Mouse (Mus musculus) embryonic fibroblast, embryonic 13.5 days (primary cell): ENCODE results near the gene Pdyn. TPM values are rescaled to one million over a fixed set of nuclear protein-coding genes. Genes with fewer than 3 reads are reported as not detected.

Experiments
- H3K27ac ChIP-seq: 2 replicates; pipeline ENCODE4 v1.5.1; 2012; ENCODE audit warnings: low read length, control low read depth, inconsistent platforms; ENCODE audit not compliant: insufficient read depth
- H3K4me1 ChIP-seq: 2 replicates; pipeline ENCODE4 v1.6.1; 2011; ENCODE audit warnings: low read length; ENCODE audit not compliant: control insufficient read depth, insufficient read depth
- H3K4me3 ChIP-seq: 2 replicates; pipeline ENCODE4 v1.5.1; 2011; ENCODE audit warnings: mild to moderate bottlenecking, control low read depth, low read length; ENCODE audit not compliant: insufficient read depth
- CTCF ChIP-seq: IDR thresholded peaks from 2 replicates; pipeline ENCODE4 v1.5.1; 2011; ENCODE audit warnings: mild to moderate bottlenecking, control low read depth, low read length, moderate library complexity, borderline replicate concordance; ENCODE audit not compliant: insufficient read depth
- POLR2A ChIP-seq: IDR thresholded peaks from 2 replicates; pipeline ENCODE4 v1.6.1; 2011; ENCODE audit warnings: low read depth, mild to moderate bottlenecking, control low read depth, low read length, moderate library complexity
- polyA plus RNA-seq: library from polyadenylated mRNA; stranded (reverse); fragments of >200 nt; gene quantifications from 2 replicates; pipeline ENCODE4 v1.2.4, GENCODE M21; 2011; ENCODE audit warnings: low read depth; ENCODE audit not compliant: missing spikeins, insufficient read length

Pdyn gene
- polyA plus RNA-seq, 1 experiment: not detected

- H3K27ac ChIP-seq: no peak overlapping the region
- no peaks in the 10 kb centered on the region for H3K4me1 ChIP-seq
- TF ChIP-seq POLR2A: no peak
- no peak for TF ChIP-seq CTCF
- no peak overlapping the region for H3K4me3 ChIP-seq
Measured at GRCm38 (mm10) chr2:129688036-129688625, 11.5 kb downstream of the Pdyn start.

DNA sequence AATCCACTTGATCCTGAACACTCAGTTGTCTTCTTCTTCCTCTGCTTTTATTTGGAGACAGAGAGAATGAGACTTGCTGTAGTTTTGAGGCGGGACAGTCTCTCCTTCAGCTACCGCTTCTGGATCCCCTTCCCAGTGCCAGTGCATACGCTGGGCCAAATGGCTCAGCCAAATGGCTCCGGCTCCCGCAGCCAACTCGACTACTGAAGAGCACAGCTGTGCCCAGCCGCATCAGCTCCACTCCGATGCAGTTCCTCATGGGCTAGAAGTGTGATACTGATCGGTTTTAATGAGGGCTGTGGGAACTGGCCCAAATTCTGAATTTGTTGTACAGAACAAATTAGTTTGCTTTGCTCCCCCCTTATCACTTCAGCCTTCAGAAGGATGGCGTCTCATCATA is 12.7 kb downstream of the Pdyn start:
- Histone ChIP-seq H3K27ac (no peak overlapping the region), H3K4me3 (no peak overlapping the region), H3K4me1 (no peaks in the 10 kb centered on the region)
- TF ChIP-seq CTCF (no peak), POLR2A (no peak)

GRCm38 (mm10) chr2:129684014-129684413 is 15.6 kb downstream of the Pdyn start:
- Histone ChIP-seq H3K4me3 (no peak overlapping the region), H3K27ac (no peak overlapping the region), H3K4me1 (no peaks in the 10 kb centered on the region)
- no peak for TF ChIP-seq POLR2A
- TF ChIP-seq CTCF: no peak

DNA sequence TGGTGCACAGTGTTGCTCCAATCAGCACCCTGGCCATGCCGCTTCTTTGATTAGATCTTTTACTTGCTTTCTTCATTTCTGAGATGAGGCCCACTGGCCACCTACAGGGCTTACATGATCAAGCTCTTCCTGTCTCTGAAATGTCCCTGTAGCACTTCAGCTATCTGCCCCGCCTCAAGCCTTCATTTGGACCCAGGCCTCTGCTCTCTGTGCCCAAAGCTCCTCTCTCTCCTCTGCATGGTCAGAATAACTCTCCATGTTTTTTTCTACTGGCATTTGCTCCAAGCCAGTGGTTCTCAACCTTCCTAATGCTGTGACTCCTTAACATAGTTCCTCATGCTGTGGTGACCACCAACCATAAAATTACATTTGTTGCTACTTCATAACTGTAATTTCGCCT is 19.4 kb downstream of the Pdyn start:
- TF ChIP-seq CTCF: no peak
- no peak for TF ChIP-seq POLR2A
- H3K4me3 ChIP-seq: no peak overlapping the region
- no peaks in the 10 kb centered on the region for H3K4me1 ChIP-seq
- H3K27ac ChIP-seq: no peak overlapping the region

GRCm38 (mm10) chr2:129679066-129679465 is 20.6 kb downstream of the Pdyn start:
- no peak overlapping the region for H3K27ac ChIP-seq
- TF ChIP-seq POLR2A: no peak
- TF ChIP-seq CTCF: no peak
- no peaks in the 10 kb centered on the region for H3K4me1 ChIP-seq
- no peak overlapping the region for H3K4me3 ChIP-seq

DNA sequence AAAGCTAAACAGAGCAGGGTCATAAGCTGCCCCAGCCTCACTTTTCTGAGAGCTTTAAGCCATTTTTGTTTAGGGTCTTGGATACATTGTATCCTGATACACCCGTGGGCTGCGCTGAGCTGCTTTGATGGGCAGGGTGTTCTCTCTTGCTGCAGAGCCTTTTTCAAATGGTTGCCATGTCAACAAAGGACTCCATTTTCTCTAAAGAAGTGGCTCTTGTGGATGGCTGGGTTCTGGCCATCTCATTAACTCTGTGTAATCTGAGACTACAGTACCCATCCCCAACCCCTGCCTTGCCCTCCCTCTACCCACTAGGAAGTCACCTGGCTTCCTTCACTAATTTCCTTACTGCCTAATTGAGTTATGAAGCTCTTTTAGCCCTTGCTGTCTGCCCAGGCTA is 22.0 kb downstream of the Pdyn start:
- Histone ChIP-seq H3K27ac (no peak overlapping the region), H3K4me1 (no peaks in the 10 kb centered on the region), H3K4me3 (no peak overlapping the region)
- no peak for TF ChIP-seq POLR2A
- no peak for TF ChIP-seq CTCF

- Histone ChIP-seq H3K4me1 (no peaks in the 10 kb centered on the region), H3K27ac (no peak overlapping the region), H3K4me3 (no peak overlapping the region)
- TF ChIP-seq CTCF: peak; percentile 93
- no peak for TF ChIP-seq POLR2A
Measured at GRCm38 (mm10) chr2:129674935-129675634, 24.6 kb downstream of the Pdyn start.

- TF ChIP-seq CTCF (no peak), POLR2A (no peak)
- Histone ChIP-seq H3K27ac (no peak overlapping the region), H3K4me3 (no peak overlapping the region), H3K4me1 (no peaks in the 10 kb centered on the region)
Measured at GRCm38 (mm10) chr2:129671911-129672310, 27.7 kb downstream of the Pdyn start.

DNA sequence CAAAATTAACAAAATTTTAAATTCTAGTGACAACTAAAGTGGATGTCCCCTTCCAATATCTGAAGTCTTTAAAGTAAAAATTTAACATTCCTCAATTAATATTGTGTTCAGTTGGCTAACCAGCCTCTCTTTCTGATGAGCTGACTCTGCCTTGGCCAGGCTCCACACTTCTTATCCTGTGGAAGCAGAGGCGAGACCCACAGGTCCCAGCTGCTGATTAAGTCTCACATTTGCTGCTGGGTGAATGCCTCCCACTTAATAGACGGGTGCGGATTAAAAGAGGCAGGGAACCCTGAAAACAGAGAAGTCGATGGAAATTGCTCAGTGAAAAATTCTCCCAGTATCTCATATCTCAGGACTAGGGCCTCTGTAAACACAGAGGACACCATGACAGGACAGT is 37.2 kb downstream of the Pdyn start:
- H3K4me3 ChIP-seq: no peak overlapping the region
- no peak overlapping the region for H3K27ac ChIP-seq
- TF ChIP-seq CTCF (no peak), POLR2A (no peak)
- H3K4me1 ChIP-seq: no peaks in the 10 kb centered on the region

GRCm38 (mm10) chr2:129660020-129660419 is 39.6 kb downstream of the Pdyn start:
- TF ChIP-seq CTCF (no peak), POLR2A (no peak)

More at GRCm38 (mm10) chr2:129660020-129660419, 39.6 kb downstream of the Pdyn start:
- Histone ChIP-seq H3K4me3 (no peak overlapping the region), H3K4me1 (no peaks in the 10 kb centered on the region), H3K27ac (no peak overlapping the region)
